Mouse (Mus musculus) midbrain, postnatal 0 days (tissue): ENCODE results near the gene Kirrel3. TPM values are rescaled to one million over a fixed set of nuclear protein-coding genes. Genes with fewer than 3 reads are reported as not detected.

ENCODE experiments used
- ATAC-seq: fragments of 200-750 bp; cut with Nextera tagmentation; 2 replicates; pipeline ENCODE4 v1.8.0; 2017; ENCODE audit warnings: moderate number of reproducible peaks, mild to moderate bottlenecking, moderate TSS enrichment, moderate library complexity; ENCODE audit not compliant: low FRiP score
- DNase-seq: peaks from one replicate; pipeline ENCODE4 v3.0.0-alpha.2; 2015; ENCODE audit warnings: low spot score
- H3K27ac ChIP-seq: fragments of 300-500 bp; sonication (generic); 2 replicates; pipeline ENCODE4 v1.5.1; 2014; ENCODE audit warnings: low read depth, mild to moderate bottlenecking, low read length, mixed read lengths
- H3K27me3 ChIP-seq: fragments of 300-500 bp; sonication (generic); 2 replicates; pipeline ENCODE4 v1.6.1; 2014; ENCODE audit warnings: low read length, control low read depth, mixed read lengths; ENCODE audit not compliant: insufficient read depth
- H3K36me3 ChIP-seq: fragments of 300-500 bp; sonication (generic); 2 replicates; pipeline ENCODE4 v1.6.1; 2014; ENCODE audit warnings: low read length, control low read depth, mixed read lengths; ENCODE audit not compliant: insufficient read depth
- H3K4me1 ChIP-seq: fragments of 300-500 bp; sonication (generic); 2 replicates; pipeline ENCODE4 v1.6.1; 2014; ENCODE audit warnings: mild to moderate bottlenecking, control low read depth, antibody characterized with exemption, low read length, mixed read lengths; ENCODE audit not compliant: insufficient read depth
- H3K4me2 ChIP-seq: fragments of 300-500 bp; sonication (generic); 2 replicates; pipeline ENCODE4 v1.6.1; 2014; ENCODE audit warnings: low read depth, mild to moderate bottlenecking, low read length, mixed read lengths; ENCODE audit not compliant: poor library complexity, severe bottlenecking
- H3K4me3 ChIP-seq: fragments of 300-500 bp; sonication (generic); 2 replicates; pipeline ENCODE4 v1.5.1; 2014; ENCODE audit warnings: low read depth, mild to moderate bottlenecking, low read length, moderate library complexity
- H3K9ac ChIP-seq: fragments of 300-500 bp; sonication (generic); replicated peaks from 2 replicates; pipeline ENCODE4 v1.6.1; 2014; ENCODE audit warnings: mild to moderate bottlenecking, low read length, moderate library complexity, mixed read lengths; ENCODE audit not compliant: poor library complexity, severe bottlenecking
- H3K9me3 ChIP-seq: fragments of 300-500 bp; sonication (generic); 2 replicates; pipeline ENCODE4 v1.6.1; 2016; ENCODE audit warnings: low read length, control low read depth
- CTCF ChIP-seq: IDR thresholded peaks from 2 replicates; pipeline ENCODE4 v1.5.1; 2016; ENCODE audit warnings: antibody characterized with exemption, mild to moderate bottlenecking
- WGBS: fragments of 180-500 bp; shearing (Covaris S2); extraction: QIAGEN DNeasy Blood & Tissue Kit; methylation state at CpG from one replicate; pipeline ENCODE4 v1.1.7; 2014; 5-methylcytosine and 5-hydroxymethylcytosine counted together
- polyA plus RNA-seq: library from polyadenylated mRNA; unstranded; fragments of >200 nt; fragmentation: Nextera tagmentation; extraction: Ambion mirVana; gene quantifications from 2 replicates; pipeline ENCODE4 v1.2.1, GENCODE M21; 2015
- total RNA-seq: library from RNA; depleted of rRNA; stranded (reverse); fragments of >200 nt; gene quantifications from 2 replicates; pipeline ENCODE4 v1.2.3, GENCODE M21; 2014

The Kirrel3 gene
- total and polyA plus RNA-seq, 2 experiments from 2014 or later: 47.2 to 56.3 TPM

GRCm38 (mm10) chr9:34624021-34624420 lies 138.3 kb downstream of the Kirrel3 start:
- no peak for TF ChIP-seq CTCF
- Histone ChIP-seq H3K9me3 (no peaks in the 10 kb centered on the region), H3K36me3 (no peaks in the 10 kb centered on the region), H3K27ac (no peak overlapping the region), H3K4me2 (no peak overlapping the region), H3K9ac (no peak overlapping the region), H3K27me3 (no peaks in the 10 kb centered on the region), H3K4me1 (no peaks in the 10 kb centered on the region), H3K4me3 (no peak overlapping the region)
- DNase-seq (no peak), ATAC-seq (no peak)
- WGBS: 49% methylated on average over 2 of the region's 2 CpGs

GRCm38 (mm10) chr9:34628841-34629240 lies 143.1 kb downstream of the Kirrel3 start:
- H3K4me1 ChIP-seq: no peaks in the 10 kb centered on the region
- H3K36me3 ChIP-seq: no peaks in the 10 kb centered on the region
- H3K27me3 ChIP-seq: no peaks in the 10 kb centered on the region
- H3K27ac ChIP-seq: no peak overlapping the region
- no peak for TF ChIP-seq CTCF
- ATAC-seq (no peak), DNase-seq (no peak)
- no peak overlapping the region for H3K4me2 ChIP-seq
- no peak overlapping the region for H3K9ac ChIP-seq
- H3K9me3 ChIP-seq: no peaks in the 10 kb centered on the region
- WGBS: 80% methylated on average over 3 of the region's 3 CpGs
- H3K4me3 ChIP-seq: no peak overlapping the region

GRCm38 (mm10) chr9:34635696-34636095 lies 150.0 kb downstream of the Kirrel3 start:
- no peaks in the 10 kb centered on the region for H3K9me3 ChIP-seq
- ATAC-seq: no peak
- no peak overlapping the region for H3K4me3 ChIP-seq
- H3K27me3 ChIP-seq: no peaks in the 10 kb centered on the region
- no peak for DNase-seq
- no peaks in the 10 kb centered on the region for H3K36me3 ChIP-seq
- 87% methylated on average over 6 of the region's 6 CpGs for WGBS
- H3K27ac ChIP-seq: no peak overlapping the region
- no peak overlapping the region for H3K4me2 ChIP-seq
- no peak overlapping the region for H3K9ac ChIP-seq
- TF ChIP-seq CTCF: no peak
- peaks cover 3% of the 10 kb centered on the region; the same call in 1 of the 2 replicates for H3K4me1 ChIP-seq

- H3K4me1 ChIP-seq: peaks cover 2% of the 10 kb centered on the region; the same call in 1 of the 2 replicates
- H3K36me3 ChIP-seq: no peaks in the 10 kb centered on the region
- no peak overlapping the region for H3K4me3 ChIP-seq
- H3K9ac ChIP-seq: no peak overlapping the region
- 14% methylated on average over 3 of the region's 3 CpGs for WGBS
- no peaks in the 10 kb centered on the region for H3K9me3 ChIP-seq
- no peak overlapping the region for H3K27ac ChIP-seq
- ATAC-seq (no peak), DNase-seq (no peak)
- TF ChIP-seq CTCF: no peak
- no peaks in the 10 kb centered on the region for H3K27me3 ChIP-seq
- H3K4me2 ChIP-seq: no peak overlapping the region
Observed at GRCm38 (mm10) chr9:34643917-34644316, 158.2 kb downstream of the Kirrel3 start.

GRCm38 (mm10) chr9:34644392-34644791 lies 158.7 kb downstream of the Kirrel3 start:
- TF ChIP-seq CTCF: no peak
- Histone ChIP-seq H3K36me3 (no peaks in the 10 kb centered on the region), H3K9ac (no peak overlapping the region), H3K4me2 (no peak overlapping the region), H3K4me3 (no peak overlapping the region), H3K9me3 (no peaks in the 10 kb centered on the region), H3K27ac (no peak overlapping the region), H3K4me1 (peaks cover 2% of the 10 kb centered on the region; the same call in 1 of the 2 replicates), H3K27me3 (no peaks in the 10 kb centered on the region)
- ATAC-seq (no peak), DNase-seq (no peak)
- 64% methylated on average over 8 of the region's 8 CpGs for WGBS

GRCm38 (mm10) chr9:34646831-34647230 lies 161.1 kb downstream of the Kirrel3 start:
- ATAC-seq: no peak
- H3K9me3 ChIP-seq: no peaks in the 10 kb centered on the region
- TF ChIP-seq CTCF: no peak
- no peak overlapping the region for H3K4me2 ChIP-seq
- H3K4me1 ChIP-seq: peaks cover 2% of the 10 kb centered on the region; the same call in 1 of the 2 replicates
- no peak overlapping the region for H3K9ac ChIP-seq
- no peak for DNase-seq
- H3K36me3 ChIP-seq: no peaks in the 10 kb centered on the region
- no peak overlapping the region for H3K4me3 ChIP-seq
- no peaks in the 10 kb centered on the region for H3K27me3 ChIP-seq
- WGBS: 89% methylated on average over 9 of the region's 9 CpGs
- no peak overlapping the region for H3K27ac ChIP-seq
